Mouse (Mus musculus) gastrocnemius, postnatal 10 days (tissue): Measurements from ENCODE around the gene Gm21904. TPM values are rescaled to one million over a fixed set of nuclear protein-coding genes. Genes with fewer than 3 reads are reported as not detected.
"Not testable (repeated sequence)": the region's sequence is repeated elsewhere in the genome, so short reads cannot be mapped to it uniquely, and the experiment has no call there.

Experiments
- DNase-seq: peaks from one replicate; pipeline ENCODE4 v3.0.0; 2021; ENCODE audit warnings: mixed read lengths
- long read RNA-seq, 2 experiments: library from polyadenylated mRNA; stranded (forward); transcript quantifications; one replicate each; pipeline ENCODE4 v2.0.0; 2021
- total RNA-seq, 2 experiments: library from RNA; stranded (reverse); gene quantifications; 2 replicates each; pipeline ENCODE4 v1.2.3; 2021

The Gm21904 gene
- total RNA-seq = not detected
- long read RNA-seq, experiment 1 = 0 reads
- long read RNA-seq, experiment 2 = 0 reads

- DNase-seq = not testable (repeated sequence)
These were observed at the start of gene Gm21904 for GRCm38 (mm10) chrY:17846166-17846565. Gene Gm21904, minus strand, starts transcription at chrY:17846266.

GRCm38 (mm10) chrY:17874441-17874840 lies 28.4 kb upstream of the Gm21904 start, which contains the start of the genes Gm20772 and Gm20831:
Gene Gm20772, plus strand, starts transcription at chrY:17874741.
Gene Gm20831, plus strand, starts transcription at chrY:17874741.
- not testable (repeated sequence) for DNase-seq

Other genes with a start within 250 kb of the Gm21904 start
- gene Gm20772, start 28.5 kb upstream of the Gm21904 start, total RNA-seq = not detected
- gene Gm20831, start 28.5 kb upstream of the Gm21904 start, total RNA-seq = not detected
- not detected for gene Srsy, start 91.1 kb upstream of the Gm21904 start, total RNA-seq
- not detected for gene Gm21764, start 215.5 kb upstream of the Gm21904 start, total RNA-seq
- not detected for gene Ssty1, start 242.8 kb upstream of the Gm21904 start, total RNA-seq